ENCODE assay signal across 10 mouse cellular contexts in genomic region chr9:32311786-32312185, GRCm38 (mm10). TPM values are rescaled to one million over a fixed set of nuclear protein-coding genes. Genes with fewer than 3 reads are reported as not detected.
DNase-seq lines count a peak whose midpoint lies in the region; ATAC-seq and TF ChIP-seq lines count a peak whose summit lies in the region.
"Had no signal": no experiment of that assay in that cellular context is flagged by ENCODE, and none has a peak within 500 bp of the region (broad histone marks: within the 10 kb centered on the region; RNA-seq: fewer than 3 reads in every experiment).

No protein-coding gene starts in this region.

- no peak for DNase-seq in forebrain, embryonic 10.5 days (ENCODE audit: extremely low spot score, low spot score)
- peak; percentile 5 for DNase-seq in liver
- DNase-seq in liver, postnatal 0 days = no peak
- peak; percentile 65 for DNase-seq in embryonic facial prominence, embryonic 14.5 days (ENCODE audit: low spot score)
- no peak for DNase-seq in spleen, adult 12 weeks (ENCODE audit: low spot score)
- DNase-seq in thymus, postnatal 10 days (ENCODE audit: low spot score in 2 of 2) = no peak

- H3K4me2 ChIP-seq in forebrain, embryonic 15.5 days (replicated peaks) = no peak overlapping the region
- no peak overlapping the region for H3K4me2 ChIP-seq in liver, postnatal 0 days (ENCODE audit: low read depth, low read length)
- H3K4me2 ChIP-seq in embryonic facial prominence, embryonic 14.5 days (ENCODE audit: low read depth, low read length) = no peak overlapping the region
- 0 out of 2 replicates have a peak overlapping the region, but pooled peaks have one; percentile 8 for H3K4me2 ChIP-seq in midbrain, embryonic 15.5 days

- H3K27me3 ChIP-seq in forebrain, embryonic 15.5 days = no peaks in the 10 kb centered on the region
- no peaks in the 10 kb centered on the region for H3K27me3 ChIP-seq in forebrain, embryonic 10.5 days (ENCODE audit: poor library complexity, severe bottlenecking)
- H3K27me3 ChIP-seq in liver, postnatal 0 days (ENCODE audit: insufficient read depth, low read length) = no peaks in the 10 kb centered on the region
- no peaks in the 10 kb centered on the region for H3K27me3 ChIP-seq in embryonic facial prominence, embryonic 14.5 days (replicated peaks; ENCODE audit: control insufficient read depth, insufficient read depth, low read length)
- no peaks in the 10 kb centered on the region for H3K27me3 ChIP-seq in midbrain, embryonic 15.5 days (replicated peaks)

- H3K36me3 ChIP-seq in forebrain, embryonic 15.5 days = no peaks in the 10 kb centered on the region
- no peaks in the 10 kb centered on the region for H3K36me3 ChIP-seq in forebrain, embryonic 10.5 days (replicated peaks)
- no peaks in the 10 kb centered on the region for H3K36me3 ChIP-seq in liver, postnatal 0 days (replicated peaks; ENCODE audit: insufficient read depth, low read length)
- no peaks in the 10 kb centered on the region for H3K36me3 ChIP-seq in embryonic facial prominence, embryonic 14.5 days (ENCODE audit: control insufficient read depth, insufficient read depth, low read length)
- no peaks in the 10 kb centered on the region for H3K36me3 ChIP-seq in midbrain, embryonic 15.5 days (replicated peaks)

- TF ChIP-seq EP300 in liver, postnatal 0 days (IDR thresholded peaks at IDR 0.05; ENCODE audit: low read depth) = no peak

- H3K4me1 ChIP-seq in forebrain, embryonic 15.5 days = peaks cover 6% of the 10 kb centered on the region; the same call in 1 of the 2 replicates
- H3K4me1 ChIP-seq in forebrain, embryonic 10.5 days = 0 out of 2 replicates have a peak, but pooled peaks cover 3% of the 10 kb centered on the region
- no peaks in the 10 kb centered on the region for H3K4me1 ChIP-seq in liver, postnatal 0 days (ENCODE audit: insufficient read depth)
- H3K4me1 ChIP-seq in embryonic facial prominence, embryonic 14.5 days (ENCODE audit: control insufficient read depth, insufficient read depth, low read length) = no peaks in the 10 kb centered on the region; the same call in 1 of the 2 replicates
- H3K4me1 ChIP-seq in midbrain, embryonic 15.5 days = peaks cover 7% of the 10 kb centered on the region

- no peak for TF ChIP-seq CTCF in liver, postnatal 0 days (IDR thresholded peaks at IDR 0.05; ENCODE audit: low read depth)

- H3K27ac ChIP-seq in forebrain, embryonic 15.5 days (replicated peaks) = 0 out of 2 replicates have a peak overlapping the region, but pooled peaks have one; percentile 2
- no peak overlapping the region for H3K27ac ChIP-seq in forebrain, embryonic 10.5 days
- no peak overlapping the region for H3K27ac ChIP-seq in liver, postnatal 0 days (ENCODE audit: low read depth)
- H3K27ac ChIP-seq in embryonic facial prominence, embryonic 14.5 days (replicated peaks; ENCODE audit: low read depth, low read length) = no peak overlapping the region
- H3K27ac ChIP-seq in midbrain, embryonic 15.5 days = no peak overlapping the region
- H3K27ac ChIP-seq: liver, embryonic 14.5 days had no signal

- ATAC-seq in forebrain, embryonic 15.5 days (replicated peaks) = peak; percentile 63; the same call in 1 of the 2 replicates
- ATAC-seq in liver, postnatal 0 days = no peak
- peak; percentile 57; the same call in 1 of the 2 replicates for ATAC-seq in embryonic facial prominence, embryonic 14.5 days (ENCODE audit: low read depth)
- ATAC-seq in midbrain, embryonic 15.5 days (replicated peaks) = no peak

- 41% methylated on average over 14 of the region's 14 CpGs for WGBS in forebrain, embryonic 15.5 days
- 88% methylated on average over 14 of the region's 14 CpGs for WGBS in forebrain, embryonic 10.5 days
- WGBS in liver, postnatal 0 days (ENCODE audit: insufficient replicate concordance) = 67% methylated on average over 14 of the region's 14 CpGs
- WGBS in embryonic facial prominence, embryonic 14.5 days = 49% methylated on average over 14 of the region's 14 CpGs
- WGBS in midbrain, embryonic 15.5 days = 52% methylated on average over 14 of the region's 14 CpGs

- H3K9me3 ChIP-seq in forebrain, embryonic 15.5 days = no peaks in the 10 kb centered on the region
- no peaks in the 10 kb centered on the region for H3K9me3 ChIP-seq in forebrain, embryonic 10.5 days
- H3K9me3 ChIP-seq in liver, postnatal 0 days (ENCODE audit: low read length) = no peaks in the 10 kb centered on the region
- no peaks in the 10 kb centered on the region for H3K9me3 ChIP-seq in embryonic facial prominence, embryonic 14.5 days (ENCODE audit: control insufficient read depth, low read length)
- H3K9me3 ChIP-seq in midbrain, embryonic 15.5 days = no peaks in the 10 kb centered on the region

- H3K9ac ChIP-seq in forebrain, embryonic 15.5 days (replicated peaks) = no peak overlapping the region
- no peak overlapping the region for H3K9ac ChIP-seq in liver, postnatal 0 days (replicated peaks)
- no peak overlapping the region for H3K9ac ChIP-seq in embryonic facial prominence, embryonic 14.5 days (ENCODE audit: low read depth, low read length)
- H3K9ac ChIP-seq in midbrain, embryonic 15.5 days = no peak overlapping the region
- H3K9ac ChIP-seq: liver, embryonic 14.5 days had no signal

- no peak overlapping the region for H3K4me3 ChIP-seq in forebrain, embryonic 15.5 days
- no peak overlapping the region for H3K4me3 ChIP-seq in forebrain, embryonic 10.5 days
- no peak overlapping the region for H3K4me3 ChIP-seq in liver, postnatal 0 days (ENCODE audit: low read depth, low read length)
- no peak overlapping the region for H3K4me3 ChIP-seq in embryonic facial prominence, embryonic 14.5 days (ENCODE audit: low read depth, low read length)
- H3K4me3 ChIP-seq in midbrain, embryonic 15.5 days = no peak overlapping the region
- H3K4me3 ChIP-seq: erythroblast, embryonic 14.5 days had no signal

RNA-seq across cellular contexts. Expression of gene Kcnj5, which starts 32.4 kb away (rescaled TPM):
- polyA plus RNA-seq in forebrain, embryonic 15.5 days (2015; fragmentation: Nextera tagmentation; extraction: Ambion mirVana) = 0.75 and 0.82 TPM in 2 replicates
- 0.34 and 0.73 TPM in 2 replicates for polyA plus RNA-seq in forebrain, embryonic 10.5 days (2016; fragmentation: Nextera tagmentation; extraction: Ambion mirVana)
- 0.81 and 0.85 TPM in 2 replicates for polyA plus RNA-seq in liver, postnatal 0 days (2015; fragmentation: Nextera tagmentation; extraction: Ambion mirVana)
- polyA plus RNA-seq in embryonic facial prominence, embryonic 14.5 days (2014; fragmentation: Nextera tagmentation; extraction: Ambion mirVana) = 0.17 and 0.47 TPM in 2 replicates
- 0.80 and 1.3 TPM in 2 replicates for polyA plus RNA-seq in midbrain, embryonic 15.5 days (2015; fragmentation: Nextera tagmentation; extraction: Ambion mirVana)
- polyA plus RNA-seq: erythroblast, embryonic 14.5 days had no signal

Comparison
In these comparisons a context has a peak if more than half of its experiments do, and no peak if none do; other contexts are left out.
1. DNase-seq: peak in liver (single experiment) and embryonic facial prominence, embryonic 14.5 days (single experiment); none in forebrain, embryonic 10.5 days (single experiment), liver, postnatal 0 days (single experiment), spleen, adult 12 weeks (single experiment) and thymus, postnatal 10 days (0 of 2).
2. ATAC-seq: peak in forebrain, embryonic 15.5 days (single experiment) and embryonic facial prominence, embryonic 14.5 days (single experiment); none in liver, postnatal 0 days (single experiment) and midbrain, embryonic 15.5 days (single experiment).